Mouse (Mus musculus) heart, adult 11 months (tissue): ENCODE measurements at regions not wholly inside any gene's neighbourhood (a gene's known extent, or its start where the extent isn't known, plus 50 kb on each side); places are given as distances from the start of the nearest gene placed in this dataset.

Experiments
- DNase-seq: peaks from one replicate; pipeline ENCODE4 v3.0.0; 2022

DNA sequence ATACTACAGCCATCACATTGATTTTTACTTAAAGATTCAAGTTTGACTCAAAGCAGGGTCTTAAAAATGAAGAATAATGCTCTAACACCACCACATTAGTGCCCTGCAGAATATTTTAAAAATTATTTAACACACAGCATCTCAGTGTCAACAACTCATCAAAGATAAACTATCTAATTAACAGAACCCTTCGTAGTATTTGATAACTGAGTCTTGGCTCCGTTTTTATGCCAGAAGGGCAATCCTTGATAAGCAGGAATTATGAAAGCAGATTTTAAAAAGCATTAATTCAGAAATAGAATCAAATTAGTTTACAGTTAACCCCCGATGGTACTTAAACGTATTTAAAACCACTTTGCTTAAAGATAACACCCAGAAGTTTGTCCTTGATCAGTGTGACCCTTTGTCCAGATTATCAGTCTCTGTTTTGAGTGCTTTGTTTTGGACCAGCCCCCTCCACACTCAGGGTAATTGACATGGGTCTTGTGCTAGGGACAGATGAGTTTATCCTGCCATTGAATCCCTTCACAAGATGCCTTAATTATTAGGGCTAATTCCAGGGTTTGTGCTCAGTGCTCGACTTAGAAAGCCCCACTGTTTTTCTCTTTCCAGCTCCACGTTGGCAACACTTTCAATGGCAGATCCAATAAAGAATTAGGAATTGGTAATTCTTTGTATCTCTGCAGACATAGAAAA lies 69.4 kb upstream of the Dph6 start:
- DNase-seq: no peak

DNA sequence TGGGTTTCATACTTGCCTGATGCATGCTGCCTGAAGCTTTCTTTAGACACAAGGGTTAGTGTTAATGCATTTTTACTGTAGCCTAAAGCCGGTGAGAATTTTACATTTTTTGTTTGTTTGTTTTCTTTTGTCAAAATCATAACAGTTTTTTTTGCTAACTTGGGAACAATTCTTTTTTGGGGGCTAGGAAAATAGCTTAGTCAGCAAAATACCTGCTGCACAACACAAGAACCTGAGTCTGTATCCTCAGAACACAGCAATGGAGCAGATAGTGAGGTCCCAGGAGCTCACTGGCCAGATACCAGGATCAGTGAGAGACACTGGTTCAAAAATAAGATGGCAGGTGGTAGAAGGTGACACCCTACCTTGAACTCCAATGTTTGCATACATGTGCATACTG lies 72.4 kb upstream of the Dph6 start:
- no peak for DNase-seq

DNA sequence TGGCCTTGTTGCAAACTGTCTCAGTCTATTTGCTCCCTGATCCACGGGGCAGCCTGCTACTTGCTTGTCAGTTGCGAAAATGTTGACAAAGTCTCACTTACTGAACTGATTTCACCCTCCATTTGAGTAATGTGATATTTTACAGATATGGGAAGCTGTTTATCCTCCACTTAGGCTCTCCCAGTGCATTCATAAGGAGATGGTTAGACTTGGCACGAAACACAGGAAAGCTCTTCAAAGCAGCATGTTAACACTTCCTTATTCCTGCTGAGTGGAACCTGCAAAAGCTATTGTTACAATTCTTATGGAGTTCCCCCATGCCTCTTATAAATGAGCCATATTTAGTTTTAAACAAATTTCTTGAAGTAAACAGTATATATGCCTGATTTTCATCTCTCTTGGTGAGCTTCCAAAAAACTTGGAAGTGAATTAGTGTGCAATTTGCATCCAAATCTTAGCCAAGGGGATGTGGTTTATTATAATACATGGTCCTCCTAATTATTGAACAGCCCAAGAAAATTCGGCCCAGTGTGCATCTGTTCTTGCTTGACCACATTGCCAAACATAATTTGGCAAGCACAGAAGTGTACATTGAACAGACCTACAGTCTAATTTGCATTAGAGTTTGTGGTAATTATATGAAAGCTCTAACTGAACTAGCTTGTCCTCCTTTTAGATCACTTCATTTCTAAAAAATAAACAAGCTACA lies 80.3 kb upstream of the Dph6 start:
- no peak for DNase-seq

DNA sequence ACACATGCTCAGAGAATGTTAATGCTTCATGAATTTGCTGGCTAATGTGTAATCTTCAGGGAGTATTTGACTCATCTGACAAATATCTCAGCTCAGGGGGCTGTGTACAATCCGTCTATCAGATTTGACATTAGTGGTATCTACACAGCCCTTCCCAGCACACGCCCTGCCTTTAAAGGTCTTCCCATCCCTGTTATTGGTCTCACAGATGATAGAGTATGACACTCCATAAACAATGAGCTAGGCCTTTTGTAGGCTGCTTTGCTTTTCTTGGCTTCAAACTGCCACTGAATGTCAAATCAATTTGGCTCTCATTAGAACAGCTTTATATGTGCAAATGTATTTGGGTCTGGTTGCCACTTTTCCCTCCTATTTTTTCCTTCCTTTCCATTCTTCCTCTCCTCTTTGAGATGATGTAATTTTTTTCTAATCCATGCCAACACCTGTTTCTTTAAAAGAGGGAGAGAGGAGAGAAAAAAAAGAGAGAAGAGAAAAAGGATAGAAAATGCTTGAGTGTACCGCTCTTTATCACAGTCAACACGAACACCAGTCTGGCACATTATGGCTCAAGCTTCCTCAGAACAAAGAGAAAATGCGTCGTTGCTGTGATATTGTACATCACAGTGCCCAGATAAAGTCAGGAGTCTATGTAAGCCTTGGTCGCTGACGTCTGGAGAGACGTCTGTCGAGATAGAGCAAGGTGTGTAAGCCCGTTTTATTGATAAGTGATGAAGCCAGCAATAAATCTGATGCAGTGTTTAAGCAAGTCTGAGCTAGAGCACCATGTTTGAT lies 84.9 kb upstream of the Dph6 start:
- DNase-seq: no peak

DNA sequence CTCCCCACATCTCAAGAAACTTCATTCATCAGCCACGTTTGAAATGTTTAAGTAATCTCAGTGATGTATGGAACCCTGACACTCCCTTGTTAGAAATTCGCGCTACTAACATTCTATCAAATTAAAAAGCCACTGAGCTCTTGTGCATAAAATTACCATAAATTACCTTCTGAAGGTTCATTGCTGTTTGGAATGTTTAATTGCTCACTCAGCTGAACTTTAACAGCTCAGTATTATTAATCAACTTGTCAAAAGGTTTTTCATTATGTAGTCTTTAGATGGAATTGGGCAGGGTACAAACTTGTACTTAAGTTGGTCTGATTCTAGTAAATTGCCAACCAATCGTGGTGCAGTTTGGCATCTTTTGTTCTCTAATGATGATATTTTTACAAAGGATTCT lies 108.5 kb upstream of the Dph6 start:
- no peak for DNase-seq

DNA sequence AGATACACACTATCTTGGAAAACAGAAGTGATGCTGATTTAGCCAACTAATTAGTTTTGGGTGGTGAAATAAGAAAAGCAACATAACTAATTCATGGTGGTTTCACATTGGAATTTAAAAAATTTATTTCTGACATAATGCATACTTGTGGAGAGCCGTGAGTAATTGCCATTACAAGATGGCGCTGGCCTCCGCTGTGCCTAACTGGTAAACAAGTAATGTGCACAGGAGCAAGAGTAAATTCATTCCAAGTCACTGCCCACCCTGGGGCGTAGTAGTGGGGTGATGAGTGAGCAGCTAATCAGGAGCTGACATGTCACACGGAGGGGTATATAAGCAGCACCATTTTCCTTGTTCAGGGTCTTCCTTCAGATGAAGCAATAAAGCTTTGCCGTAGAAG lies 119.0 kb upstream of the Dph6 start:
- DNase-seq: peak; percentile 82

DNA sequence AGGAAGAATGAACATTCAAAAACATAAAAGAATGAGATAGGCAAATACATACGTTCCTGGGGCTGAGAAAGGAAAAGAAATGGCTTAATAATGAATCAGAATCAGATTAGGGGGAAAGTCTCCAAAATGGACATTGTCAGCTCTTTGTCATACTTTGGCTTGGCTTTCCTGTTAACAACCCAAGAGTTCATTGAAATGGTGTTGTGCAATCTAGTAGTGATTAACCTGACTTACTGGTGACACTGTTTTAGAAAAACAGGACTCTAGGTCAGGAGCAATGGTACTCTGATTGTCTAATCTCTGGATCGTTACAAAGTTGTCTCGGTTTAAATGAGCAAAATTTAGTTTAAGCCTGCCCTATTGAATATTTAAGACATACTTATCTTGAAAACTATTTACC lies 119.5 kb upstream of the Dph6 start:
- no peak for DNase-seq

DNA sequence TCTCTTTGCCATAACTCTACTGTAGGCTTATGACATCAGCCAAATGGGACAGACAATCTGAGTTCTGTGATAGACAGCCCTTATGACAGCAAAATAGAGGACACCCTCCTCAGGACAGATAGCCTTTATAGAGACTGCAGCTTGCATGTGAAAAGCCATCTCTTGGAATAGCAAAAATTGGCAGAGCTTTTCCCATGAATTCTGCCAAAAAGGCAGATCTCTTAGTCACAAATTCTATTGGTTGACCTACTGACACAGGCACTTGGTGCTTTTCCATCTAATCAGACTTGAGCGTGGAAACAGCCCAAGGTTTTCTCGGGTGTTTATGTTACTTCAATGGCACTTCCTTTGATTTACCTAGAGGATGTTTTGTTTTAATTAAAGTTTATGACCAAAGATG lies 120.8 kb upstream of the Dph6 start:
- DNase-seq: no peak

DNA sequence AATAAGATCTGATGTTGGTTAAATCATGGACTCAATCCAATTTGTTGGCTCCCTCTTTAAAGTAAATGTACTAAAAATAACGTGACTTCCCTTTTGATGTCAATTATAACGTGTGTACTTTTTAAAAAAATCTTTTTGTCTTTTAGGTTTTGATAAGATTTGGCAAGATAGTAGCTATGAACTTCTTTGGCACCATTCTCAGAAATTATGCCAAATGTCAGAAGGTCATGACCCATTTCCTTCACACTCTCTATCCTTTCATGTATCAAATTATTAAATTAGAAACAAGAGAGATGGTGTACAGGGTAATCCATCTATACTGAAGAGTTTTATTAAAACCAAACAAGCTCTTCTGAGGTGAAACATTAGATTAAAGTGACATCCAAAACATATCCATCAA lies 121.4 kb upstream of the Dph6 start:
- DNase-seq: no peak

DNA sequence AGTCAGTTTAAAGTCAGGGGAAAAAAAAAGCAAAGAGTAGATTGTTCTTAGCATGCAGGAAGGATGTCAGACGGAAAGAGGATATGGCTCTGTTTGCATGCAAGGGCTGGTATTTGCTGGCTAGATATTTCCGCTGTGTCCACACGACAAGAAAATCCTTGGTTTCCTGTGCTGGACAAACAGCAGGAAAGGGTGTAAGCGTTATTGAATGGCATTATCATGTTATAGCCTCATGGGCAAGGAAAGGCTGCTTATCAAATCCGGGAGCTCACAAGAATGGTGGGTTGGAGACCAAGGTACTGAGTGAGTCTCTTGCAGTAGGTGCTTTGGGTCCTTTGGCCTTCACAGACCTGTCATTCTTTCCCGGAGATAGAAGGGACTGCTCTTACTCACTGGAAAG lies 127.7 kb upstream of the Dph6 start:
- peak; percentile 88 for DNase-seq

DNA sequence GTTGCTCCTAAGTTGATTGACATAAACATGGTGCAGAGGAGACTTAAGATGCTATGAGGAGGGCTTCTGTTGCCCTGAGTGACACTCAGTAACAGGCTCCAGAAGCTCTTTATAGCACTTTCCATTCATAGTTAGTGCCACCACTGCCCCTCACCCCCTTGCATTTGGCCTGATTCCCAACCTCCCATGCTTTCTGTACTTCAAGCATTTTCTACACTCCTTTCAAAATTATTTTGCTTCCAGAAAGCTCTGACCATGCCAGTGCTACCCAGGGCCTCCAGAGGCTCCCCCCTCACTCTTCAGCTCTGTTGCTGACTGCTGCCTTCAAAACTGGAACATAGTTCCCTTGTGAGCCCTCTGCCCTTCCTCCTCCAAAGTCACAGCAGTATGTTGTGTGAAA lies 129.4 kb upstream of the Dph6 start:
- no peak for DNase-seq

DNA sequence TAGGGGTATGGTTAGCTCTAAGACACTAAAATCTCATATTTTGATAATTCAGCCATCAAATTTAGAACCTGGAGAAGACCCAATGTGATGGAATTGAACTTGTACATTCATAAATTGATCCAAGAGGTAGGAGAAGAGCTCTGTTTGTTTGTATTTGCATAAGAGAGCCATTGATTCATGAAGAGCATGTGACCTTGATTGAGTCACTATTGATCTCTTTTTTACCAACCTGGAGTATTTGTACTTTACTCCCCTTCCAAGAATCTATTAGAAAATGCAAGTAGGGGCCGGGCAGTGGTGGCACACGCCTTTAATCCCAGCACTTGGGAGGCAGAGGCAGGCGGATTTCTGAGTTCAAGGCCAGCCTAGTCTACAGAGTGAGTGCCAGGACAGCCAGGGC lies 133.5 kb upstream of the Dph6 start:
- no peak for DNase-seq

DNA sequence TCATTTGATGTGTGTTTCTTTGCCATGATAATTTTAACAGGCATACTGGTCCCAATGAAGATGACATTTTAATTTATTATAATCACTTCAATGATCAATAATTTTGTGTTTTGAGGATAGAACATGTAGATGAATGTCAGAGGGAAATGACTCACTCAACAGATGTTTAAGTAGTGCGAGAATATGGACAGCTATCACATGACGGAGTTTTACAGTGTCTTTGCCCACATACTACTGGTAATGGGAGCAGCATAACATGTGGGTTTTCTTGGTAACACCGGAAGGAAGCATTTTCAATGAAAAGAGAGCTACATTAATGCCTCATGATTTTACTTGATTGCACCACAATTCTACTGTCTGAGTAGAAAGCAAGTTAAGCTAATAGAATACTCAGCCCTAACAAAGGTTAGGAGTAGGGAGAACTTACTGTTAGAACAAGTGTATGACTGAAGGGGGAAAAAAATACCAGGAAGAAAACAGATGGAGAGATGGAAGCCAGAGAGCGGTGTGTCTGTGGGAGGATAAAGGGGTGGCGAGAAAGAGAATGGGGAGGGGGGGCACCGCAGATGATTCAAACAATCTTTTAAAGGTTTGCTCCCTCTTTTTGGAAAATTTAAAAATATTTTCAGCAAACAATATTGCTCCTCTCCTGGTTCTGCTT lies 142.0 kb upstream of the Dph6 start:
- no peak for DNase-seq

DNA sequence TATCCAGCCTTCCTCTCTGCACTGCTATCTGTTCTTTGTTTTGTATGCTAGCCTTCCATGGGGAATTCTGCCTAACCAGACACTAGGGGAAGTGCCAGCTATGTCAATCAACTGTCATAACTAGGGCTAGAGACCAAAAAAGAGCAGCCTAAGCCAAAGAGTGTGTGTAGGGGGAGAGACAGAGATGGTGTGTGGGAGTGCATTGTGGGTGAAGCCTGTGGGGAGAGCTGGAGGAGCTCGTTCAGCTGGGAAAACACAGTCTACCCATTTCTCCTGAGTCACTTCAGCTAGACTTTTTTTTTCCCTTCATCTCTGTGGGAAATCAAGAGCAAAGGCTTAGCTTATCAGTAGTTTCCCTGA lies 142.5 kb upstream of the Dph6 start:
- peak; percentile 62 for DNase-seq

DNA sequence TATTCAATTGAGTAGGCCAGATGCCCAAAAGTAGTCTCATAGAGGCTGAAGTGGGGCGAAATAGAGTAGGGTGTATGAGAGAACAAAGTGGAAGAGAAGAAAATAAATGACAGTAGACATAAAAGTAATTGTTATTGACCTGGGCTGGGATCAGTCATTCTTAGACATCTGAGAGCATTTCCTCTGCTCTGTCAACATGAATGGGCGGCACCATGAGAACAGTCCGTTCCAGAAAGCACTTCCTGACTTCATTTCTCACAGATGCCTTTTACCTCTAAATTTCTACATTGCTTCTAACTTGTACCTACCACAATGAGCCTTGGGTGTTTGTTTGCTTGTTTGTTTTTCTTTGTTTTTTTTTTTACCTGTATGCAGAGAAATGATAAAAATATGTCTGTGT lies 148.5 kb upstream of the Dph6 start:
- DNase-seq: no peak

DNA sequence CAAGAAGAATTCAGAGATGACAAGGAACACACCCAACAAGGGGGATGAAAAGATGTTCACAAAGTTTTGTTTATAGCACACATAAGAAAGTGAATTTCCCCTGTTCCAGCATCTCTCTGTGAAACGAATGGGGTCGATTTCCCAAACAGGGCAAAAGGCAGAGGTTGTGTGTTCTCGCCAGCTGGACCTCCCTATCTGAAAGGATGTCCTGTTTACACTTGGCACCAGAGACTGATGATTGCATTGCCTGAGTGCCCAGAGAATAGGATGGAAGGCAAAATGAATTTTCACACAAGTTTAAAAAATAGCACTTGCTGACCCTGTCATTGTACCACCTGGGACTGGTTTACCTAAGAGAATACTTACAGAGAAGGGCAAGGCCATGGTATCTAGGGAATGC lies 149.2 kb upstream of the Dph6 start:
- DNase-seq: no peak

DNA sequence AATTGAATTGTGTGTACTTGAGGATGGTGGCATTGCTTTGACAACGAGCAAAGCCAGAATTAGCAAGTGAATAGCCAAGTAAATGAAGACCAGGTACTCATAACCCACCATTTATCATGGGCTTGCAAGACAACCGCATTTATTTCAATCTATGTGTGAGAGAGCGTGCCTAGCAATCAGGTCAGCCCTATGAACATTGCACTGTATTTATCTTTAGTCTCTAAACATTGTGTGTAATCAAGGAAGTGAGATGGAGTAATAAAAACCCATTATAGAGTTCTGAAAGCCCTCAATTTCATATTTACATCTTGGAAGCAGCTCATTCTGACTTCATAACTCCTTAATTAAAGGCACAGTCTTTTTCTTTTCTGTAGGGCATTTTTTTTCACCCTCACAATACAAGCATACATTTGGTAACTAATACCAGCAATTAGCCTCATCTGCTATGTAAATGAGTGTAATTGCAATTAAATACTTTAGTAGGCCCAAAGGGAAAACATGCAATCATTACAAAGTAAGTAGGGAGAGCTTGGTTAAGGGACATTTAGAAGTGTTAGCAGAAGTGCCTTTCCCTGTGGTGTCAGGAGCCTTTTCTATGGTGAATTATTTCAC lies 150.8 kb upstream of the Dph6 start:
- DNase-seq: no peak

DNA sequence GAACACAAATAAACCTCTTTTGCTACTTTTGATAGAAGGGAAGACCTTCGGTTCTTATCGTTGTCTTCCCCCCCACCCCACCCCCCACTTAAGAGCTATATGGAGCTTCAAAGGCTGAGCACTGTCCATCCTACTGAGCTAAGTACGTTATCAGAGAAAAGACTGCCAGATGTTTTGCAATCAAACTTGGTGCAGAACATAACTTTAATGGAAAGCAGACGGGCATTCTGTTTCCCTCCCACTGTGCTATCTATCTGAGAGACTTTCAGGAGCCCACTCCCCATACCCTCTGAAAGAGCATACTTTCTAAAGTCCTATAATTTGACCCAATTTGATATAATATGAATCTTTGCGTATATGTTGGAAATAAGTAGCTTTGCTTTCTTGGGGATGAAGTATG lies 153.3 kb upstream of the Dph6 start:
- no peak for DNase-seq

DNA sequence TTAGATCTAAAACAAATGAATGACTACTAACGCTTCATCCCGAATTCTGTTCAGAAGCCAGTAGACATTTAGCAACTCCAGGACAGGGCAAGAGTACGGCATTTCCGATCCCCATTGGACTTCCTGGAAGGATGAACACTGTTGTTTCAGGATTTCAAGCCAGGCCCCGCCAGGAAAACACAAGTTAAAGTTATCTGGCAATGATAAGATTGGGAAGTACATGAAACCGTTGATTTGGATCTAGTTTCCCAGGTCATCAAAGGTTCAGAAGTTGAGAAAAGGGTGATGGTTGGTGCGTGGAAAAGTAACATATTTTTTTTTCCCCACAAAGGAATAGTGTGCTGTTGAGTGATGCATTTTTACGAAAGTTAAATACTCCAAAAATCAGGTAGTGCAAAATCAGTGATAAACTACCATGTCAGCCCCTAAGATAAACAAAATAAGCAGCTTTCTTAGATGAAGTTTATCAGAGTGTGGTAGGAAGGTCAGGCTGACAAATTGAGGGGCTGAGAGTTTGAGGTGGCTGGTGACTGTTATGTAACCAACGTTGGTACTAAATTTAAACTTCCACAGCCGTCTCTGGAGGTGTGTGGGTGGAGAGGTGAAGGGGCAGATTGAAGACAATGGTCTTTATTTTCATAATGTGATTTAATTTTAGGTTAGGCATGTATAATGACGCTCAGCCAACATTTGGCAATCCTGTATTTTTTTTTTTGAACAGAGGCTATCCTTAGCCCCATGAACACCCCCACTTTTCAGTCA lies 157.6 kb upstream of the Dph6 start:
- peak; percentile 95 for DNase-seq

DNA sequence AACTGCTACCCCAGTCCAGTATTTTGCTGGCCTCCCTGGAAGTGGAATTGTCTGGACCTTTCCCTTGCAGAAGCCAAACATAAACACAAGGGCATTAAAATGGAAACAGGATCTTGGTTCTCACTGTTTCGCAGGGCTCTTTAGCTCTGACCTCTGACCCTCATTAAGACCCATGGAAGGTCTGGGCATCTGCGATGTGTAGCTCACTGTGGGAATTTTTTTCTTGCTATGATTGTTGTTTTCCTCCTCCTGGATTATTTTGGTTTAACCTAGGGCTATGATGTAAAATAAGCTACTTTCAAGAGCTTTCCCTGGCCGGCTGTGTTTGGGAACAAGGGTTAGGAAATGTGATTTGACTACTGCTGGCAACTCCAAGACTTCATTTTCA lies 158.1 kb upstream of the Dph6 start:
- DNase-seq: peak; percentile 91

DNA sequence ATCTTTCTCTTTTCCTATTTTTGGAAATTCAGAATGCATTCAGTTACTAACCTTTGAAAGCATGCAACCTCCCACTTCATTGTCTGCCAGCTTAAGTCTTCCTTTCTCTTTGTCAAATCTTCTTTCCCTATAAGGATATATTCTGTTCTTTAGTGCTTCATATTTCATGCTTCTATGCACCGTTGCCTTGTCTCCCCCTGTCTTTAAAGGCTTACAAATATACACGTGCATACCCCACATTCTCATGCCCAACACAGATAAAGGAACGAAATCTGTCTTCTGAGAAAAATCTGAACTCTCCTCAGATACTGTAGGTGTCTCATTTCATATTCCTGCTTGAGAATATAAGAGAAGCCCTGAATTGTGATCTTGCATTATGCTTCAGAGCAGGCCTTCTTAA lies 167.9 kb upstream of the Dph6 start:
- DNase-seq: no peak

DNA sequence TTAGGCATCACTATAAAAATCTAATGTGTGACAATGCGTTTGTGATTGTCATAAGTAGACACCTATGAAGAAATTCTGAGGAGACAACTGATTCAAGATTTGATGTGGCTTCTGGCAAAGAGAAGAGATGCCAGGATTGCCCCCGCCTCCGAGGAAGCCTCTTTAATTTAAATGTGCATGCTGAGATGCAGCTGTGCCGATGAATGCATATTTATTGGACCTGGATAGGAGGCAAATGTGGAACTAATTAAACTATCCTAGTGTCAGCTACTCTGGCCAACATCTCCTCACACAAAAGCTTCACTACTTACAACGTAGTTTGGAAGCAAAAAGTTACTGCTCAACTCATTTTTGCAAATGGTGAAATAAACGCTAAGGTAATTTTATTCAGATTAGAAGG lies 173.4 kb upstream of the Dph6 start:
- DNase-seq: no peak

DNA sequence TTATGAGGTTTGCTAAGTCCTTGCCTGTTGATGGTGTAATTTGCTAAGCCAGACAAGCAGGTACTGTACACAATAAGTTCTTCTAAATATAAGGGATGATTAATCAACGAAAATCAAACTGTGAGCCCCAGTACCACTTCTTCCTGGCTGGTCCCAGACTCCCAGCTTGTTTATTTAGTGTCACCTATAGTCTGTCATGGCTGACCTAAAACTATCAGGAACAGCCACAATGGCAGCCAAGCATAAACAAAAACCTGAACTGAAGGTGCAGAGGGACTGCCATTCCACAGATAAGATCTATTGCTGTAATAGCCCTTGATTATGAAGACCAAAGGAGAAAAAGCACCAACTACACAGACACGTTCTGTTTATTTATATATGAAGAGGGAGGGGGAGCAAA lies 180.9 kb upstream of the Dph6 start:
- no peak for DNase-seq
